Mouse (Mus musculus): ENCODE data around the gene Sfrp2. TPM values are rescaled to one million over a fixed set of nuclear protein-coding genes. Genes with fewer than 3 reads are reported as not detected.

The Sfrp2 gene
- polyA plus RNA-seq, 1 experiment, result not detected

- H3K4me3 ChIP-seq (replicated peaks; ENCODE audit: control insufficient read depth, low read depth, low read length), result no peak overlapping the region
- no peak overlapping the region for H3K27ac ChIP-seq (ENCODE audit: control insufficient read depth, insufficient read depth, low read depth, low read length, poor library complexity)
- TF ChIP-seq POLR2A (IDR thresholded peaks at IDR 0.05; ENCODE audit: borderline replicate concordance, control insufficient read depth, low read depth, low read length) (no peak), CTCF (IDR thresholded peaks at IDR 0.05; ENCODE audit: control insufficient read depth, insufficient read depth, low read length) (no peak)
- no peaks in the 10 kb centered on the region for H3K4me1 ChIP-seq (ENCODE audit: control insufficient read depth, insufficient read depth, low read length)
- WGBS, result 77% methylated on average over 7 of the region's 7 CpGs
These were observed 33.4 kb downstream of the Sfrp2 start for GRCm38 (mm10) chr3:83799486-83799885.

DNA sequence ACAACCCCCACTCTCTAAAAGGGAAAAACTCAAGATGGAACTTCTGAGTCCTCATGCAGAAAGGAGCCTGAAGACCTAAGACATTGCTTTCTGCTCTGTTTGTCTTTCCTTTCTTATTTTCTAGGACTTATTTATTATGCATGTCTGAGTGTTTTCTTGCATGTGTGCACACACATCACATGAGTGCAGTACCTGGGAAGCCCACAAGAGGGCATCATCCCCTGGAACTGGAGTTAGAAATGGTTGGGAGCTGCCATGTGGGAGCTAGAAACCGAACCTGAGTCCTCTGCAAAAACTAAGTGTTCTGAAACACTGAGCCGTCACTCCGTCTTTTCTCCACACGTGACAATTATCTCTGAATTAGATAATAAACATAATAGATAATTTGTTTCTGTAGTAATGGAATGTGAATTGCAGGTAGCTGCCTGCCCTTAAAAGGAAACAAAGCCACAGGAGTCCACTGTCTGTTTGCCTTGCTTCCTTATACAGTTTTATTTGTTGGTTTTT is 35.6 kb downstream of the Sfrp2 start:
- WGBS, result 90% methylated on average over 4 of the region's 4 CpGs
- peak; percentile 24; the same call in 1 of the 2 replicates for TF ChIP-seq CTCF (IDR thresholded peaks at IDR 0.05; ENCODE audit: control insufficient read depth, insufficient read depth, low read length)
- TF ChIP-seq POLR2A (IDR thresholded peaks at IDR 0.05; ENCODE audit: borderline replicate concordance, control insufficient read depth, low read depth, low read length), result no peak
- H3K4me3 ChIP-seq (replicated peaks; ENCODE audit: control insufficient read depth, low read depth, low read length), result no peak overlapping the region
- no peak overlapping the region for H3K27ac ChIP-seq (ENCODE audit: control insufficient read depth, insufficient read depth, low read depth, low read length, poor library complexity)
- no peaks in the 10 kb centered on the region for H3K4me1 ChIP-seq (ENCODE audit: control insufficient read depth, insufficient read depth, low read length)

GRCm38 (mm10) chr3:83808483-83808882 is 42.4 kb downstream of the Sfrp2 start:
- Histone ChIP-seq H3K27ac (ENCODE audit: control insufficient read depth, insufficient read depth, low read depth, low read length, poor library complexity) (no peak overlapping the region), H3K4me1 (ENCODE audit: control insufficient read depth, insufficient read depth, low read length) (peaks cover 1% of the 10 kb centered on the region; the same call in 1 of the 2 replicates), H3K4me3 (replicated peaks; ENCODE audit: control insufficient read depth, low read depth, low read length) (no peak overlapping the region)
- TF ChIP-seq POLR2A (IDR thresholded peaks at IDR 0.05; ENCODE audit: borderline replicate concordance, control insufficient read depth, low read depth, low read length), result no peak
- TF ChIP-seq CTCF (IDR thresholded peaks at IDR 0.05; ENCODE audit: control insufficient read depth, insufficient read depth, low read length), result no peak
- WGBS, result 78% methylated on average over 12 of the region's 12 CpGs

- no peak for TF ChIP-seq CTCF (IDR thresholded peaks at IDR 0.05; ENCODE audit: control insufficient read depth, insufficient read depth, low read length)
- no peak for TF ChIP-seq POLR2A (IDR thresholded peaks at IDR 0.05; ENCODE audit: borderline replicate concordance, control insufficient read depth, low read depth, low read length)
- H3K27ac ChIP-seq (ENCODE audit: control insufficient read depth, insufficient read depth, low read depth, low read length, poor library complexity), result peak overlapping the region; percentile 84
- WGBS, result 3% methylated on average over 7 of the region's 7 CpGs
- H3K4me3 ChIP-seq (replicated peaks; ENCODE audit: control insufficient read depth, low read depth, low read length), result no peak overlapping the region
- peaks cover 1% of the 10 kb centered on the region; the same call in 1 of the 2 replicates for H3K4me1 ChIP-seq (ENCODE audit: control insufficient read depth, insufficient read depth, low read length)
These were observed 45.9 kb downstream of the Sfrp2 start for GRCm38 (mm10) chr3:83811987-83812386.

DNA sequence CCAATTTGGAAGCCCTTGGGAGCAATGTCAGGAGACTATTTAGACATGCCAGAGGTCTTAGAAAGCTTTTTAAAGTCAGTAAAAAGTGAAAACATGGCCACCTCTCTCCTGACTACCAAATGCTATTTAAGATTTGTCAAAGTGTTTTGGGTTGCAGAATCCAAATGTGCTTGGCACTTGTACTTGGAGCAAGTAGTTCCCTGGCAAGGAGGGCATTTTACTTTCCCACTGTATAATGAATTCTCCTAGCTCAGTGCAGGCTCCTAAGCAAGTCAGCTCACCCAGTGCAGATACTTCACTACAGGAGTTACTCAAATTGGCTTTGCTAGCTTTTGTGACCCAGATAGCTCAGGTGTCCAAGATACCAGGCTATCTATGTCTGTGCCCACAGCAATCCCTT is 46.7 kb downstream of the Sfrp2 start:
- Histone ChIP-seq H3K4me3 (replicated peaks; ENCODE audit: control insufficient read depth, low read depth, low read length) (no peak overlapping the region), H3K4me1 (ENCODE audit: control insufficient read depth, insufficient read depth, low read length) (peaks cover 1% of the 10 kb centered on the region; the same call in 1 of the 2 replicates), H3K27ac (ENCODE audit: control insufficient read depth, insufficient read depth, low read depth, low read length, poor library complexity) (no peak overlapping the region; the same call in 1 of the 2 replicates)
- TF ChIP-seq POLR2A (IDR thresholded peaks at IDR 0.05; ENCODE audit: borderline replicate concordance, control insufficient read depth, low read depth, low read length) (no peak), CTCF (IDR thresholded peaks at IDR 0.05; ENCODE audit: control insufficient read depth, insufficient read depth, low read length) (no peak)

- no peak for TF ChIP-seq CTCF (IDR thresholded peaks at IDR 0.05; ENCODE audit: control insufficient read depth, insufficient read depth, low read length)
- TF ChIP-seq POLR2A (IDR thresholded peaks at IDR 0.05; ENCODE audit: borderline replicate concordance, control insufficient read depth, low read depth, low read length), result no peak
- WGBS, result 80% methylated on average over 4 of the region's 4 CpGs
- peaks cover 1% of the 10 kb centered on the region; the same call in 1 of the 2 replicates for H3K4me1 ChIP-seq (ENCODE audit: control insufficient read depth, insufficient read depth, low read length)
- H3K4me3 ChIP-seq (replicated peaks; ENCODE audit: control insufficient read depth, low read depth, low read length), result no peak overlapping the region
- no peak overlapping the region for H3K27ac ChIP-seq (ENCODE audit: control insufficient read depth, insufficient read depth, low read depth, low read length, poor library complexity)
These were observed 50.3 kb downstream of the Sfrp2 start for GRCm38 (mm10) chr3:83816372-83816925.

DNA sequence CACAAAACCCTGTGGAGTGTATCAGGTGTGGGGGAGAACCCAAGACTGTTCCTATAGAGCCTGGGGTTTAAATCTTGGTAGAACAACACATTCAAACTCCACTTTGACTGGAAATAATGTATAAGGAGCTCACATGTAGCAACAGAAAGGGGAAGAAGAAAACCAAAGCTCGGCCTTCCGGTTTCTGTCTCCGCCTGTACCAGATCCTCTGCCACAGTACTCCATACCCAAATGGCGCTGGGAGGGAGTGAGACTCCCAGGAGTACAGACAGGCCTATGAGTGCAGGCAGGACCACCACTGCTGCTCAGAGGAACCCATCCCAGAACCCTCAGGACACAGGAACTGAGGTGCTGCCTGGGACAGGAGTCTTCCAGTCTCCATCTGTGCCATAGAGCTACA is 57.7 kb downstream of the Sfrp2 start:
- Histone ChIP-seq H3K27ac (ENCODE audit: control insufficient read depth, insufficient read depth, low read depth, low read length, poor library complexity) (no peak overlapping the region), H3K4me3 (replicated peaks; ENCODE audit: control insufficient read depth, low read depth, low read length) (no peak overlapping the region), H3K4me1 (ENCODE audit: control insufficient read depth, insufficient read depth, low read length) (no peaks in the 10 kb centered on the region)
- 65% methylated on average over 4 of the region's 4 CpGs for WGBS
- TF ChIP-seq POLR2A (IDR thresholded peaks at IDR 0.05; ENCODE audit: borderline replicate concordance, control insufficient read depth, low read depth, low read length) (no peak), CTCF (IDR thresholded peaks at IDR 0.05; ENCODE audit: control insufficient read depth, insufficient read depth, low read length) (no peak)

Other genes starting within 250 kb of the Sfrp2 start
- gene Tlr2, start 75.4 kb downstream of the Sfrp2 start, polyA plus RNA-seq (2011; ENCODE audit: insufficient read depth, insufficient read length, low replicate concordance, missing spikeins), result 1.9 and 4.6 TPM in 2 replicates

Measured in bone marrow, adult 2 months (tissue).